Mouse (Mus musculus) heart, adult 2 months (tissue): Measurements from ENCODE around the gene Cfap161.

Source experiments
- CTCF ChIP-seq: fragments of 200-600 bp; IDR thresholded peaks from 2 replicates; pipeline ENCODE4 v1.8.1; 2022; ENCODE audit warnings: antibody characterized with exemption, mild to moderate bottlenecking, moderate library complexity
- EP300 ChIP-seq: fragments of 200-500 bp; IDR thresholded peaks from 2 replicates; pipeline ENCODE4 v1.6.1; 2011; ENCODE audit warnings: low read depth, low read length, control low read depth; ENCODE audit not compliant: insufficient read depth

DNA sequence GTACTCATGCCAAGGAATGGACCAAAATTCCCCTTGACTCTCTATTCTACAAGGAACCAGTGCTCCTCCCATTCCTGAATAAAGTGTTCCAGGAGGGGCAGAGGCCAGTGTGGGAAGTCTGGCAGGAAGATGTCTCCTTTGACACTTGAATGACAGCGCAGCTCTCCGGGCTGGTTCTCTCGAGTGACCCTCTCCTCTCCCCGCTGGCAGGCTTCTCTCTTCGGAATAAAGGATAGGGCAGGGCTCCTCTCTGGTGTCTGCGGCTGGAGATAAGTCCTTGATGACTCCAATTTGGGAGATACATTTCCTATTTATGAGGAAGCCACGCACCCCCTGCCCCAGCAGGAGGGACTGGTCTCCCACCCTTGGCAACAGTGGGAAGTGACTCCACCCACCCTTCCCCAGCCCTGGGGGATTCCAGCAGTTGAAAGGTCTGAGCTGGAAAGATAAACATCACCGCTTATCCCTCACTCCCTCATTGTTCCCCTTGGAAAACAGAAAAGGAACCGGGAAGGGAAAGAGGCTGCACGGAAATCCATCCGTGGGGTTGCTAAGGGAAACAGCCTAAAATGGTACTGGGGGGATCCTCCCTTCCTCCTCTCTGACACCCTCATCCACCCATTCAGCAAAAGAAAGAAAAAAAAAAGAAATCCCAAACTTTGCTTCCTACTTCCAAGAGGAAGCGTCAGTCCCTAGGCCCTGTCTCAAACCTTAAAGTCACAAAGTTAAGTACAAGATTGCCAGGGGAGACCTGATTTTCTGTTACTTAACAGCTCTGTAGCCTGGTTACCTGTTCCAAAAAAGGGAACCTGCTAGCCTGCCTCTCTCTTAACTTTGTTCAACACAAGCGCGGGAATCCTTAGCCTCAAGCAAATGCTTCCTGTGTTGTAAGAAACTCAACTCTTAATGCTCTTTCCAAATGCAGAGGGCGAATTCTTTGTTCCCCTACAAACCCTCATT, 15.7 kb upstream of the Cfap161 start:
- TF ChIP-seq EP300 (0 out of 2 replicates have a peak, but pooled peaks have one; percentile 18), CTCF (no peak)
